Mouse (Mus musculus) forebrain, embryonic 14.5 days (tissue): Measurements from ENCODE around the gene Slc24a1. TPM values are rescaled to one million over a fixed set of nuclear protein-coding genes. Genes with fewer than 3 reads are reported as not detected.
"Not testable (repeated sequence)": the region's sequence is repeated elsewhere in the genome, so short reads cannot be mapped to it uniquely, and the experiment has no call there.

Experiments
- ATAC-seq: fragments of 200-750 bp; cut with Nextera tagmentation; 2 replicates; pipeline ENCODE4 v1.8.0; 2017; ENCODE audit warnings: mild to moderate bottlenecking, moderate library complexity
- DNase-seq: peaks from one replicate; pipeline ENCODE4 v3.0.0-alpha.2; 2015; ENCODE audit warnings: low spot score
- H3K27ac ChIP-seq: fragments of 300-500 bp; sonication (generic); 2 replicates; pipeline ENCODE4 v1.5.1; 2014; ENCODE audit warnings: low read depth, mild to moderate bottlenecking, control low read depth, low read length, moderate library complexity
- H3K27me3 ChIP-seq: fragments of 300-500 bp; sonication (generic); replicated peaks from 2 replicates; pipeline ENCODE4 v1.6.1; 2014; ENCODE audit warnings: low read length, control low read depth, mixed read lengths; ENCODE audit not compliant: control insufficient read depth, insufficient read depth
- H3K36me3 ChIP-seq: fragments of 300-500 bp; sonication (generic); 2 replicates; pipeline ENCODE4 v1.6.1; 2014; ENCODE audit warnings: low read length, control low read depth; ENCODE audit not compliant: control insufficient read depth, insufficient read depth
- H3K4me1 ChIP-seq: fragments of 300-500 bp; sonication (generic); 2 replicates; pipeline ENCODE4 v1.6.1; 2014; ENCODE audit warnings: antibody characterized with exemption, low read length, control low read depth; ENCODE audit not compliant: control insufficient read depth, insufficient read depth
- H3K4me2 ChIP-seq: fragments of 300-500 bp; sonication (generic); 2 replicates; pipeline ENCODE4 v1.6.1; 2014; ENCODE audit warnings: mild to moderate bottlenecking, control low read depth, low read length
- H3K4me3 ChIP-seq: fragments of 300-500 bp; sonication (generic); 2 replicates; pipeline ENCODE4 v1.5.1; 2014; ENCODE audit warnings: low read depth, low read length, control low read depth
- H3K9ac ChIP-seq: fragments of 300-500 bp; sonication (generic); 2 replicates; pipeline ENCODE4 v1.6.1; 2014; ENCODE audit warnings: mild to moderate bottlenecking, low read length, control low read depth, moderate library complexity
- H3K9me3 ChIP-seq: fragments of 300-500 bp; sonication (generic); replicated peaks from 2 replicates; pipeline ENCODE4 v1.6.1; 2016; ENCODE audit warnings: low read length, control low read depth, mixed read lengths; ENCODE audit not compliant: control insufficient read depth
- WGBS: fragments of 180-500 bp; shearing (Covaris S2); extraction: QIAGEN DNeasy Blood & Tissue Kit; methylation state at CpG from one replicate; pipeline ENCODE4 v1.1.7; 2014; 5-methylcytosine and 5-hydroxymethylcytosine counted together
- polyA plus RNA-seq: library from polyadenylated mRNA; unstranded; fragments of >200 nt; fragmentation: Nextera tagmentation; extraction: Ambion mirVana; gene quantifications from 2 replicates; pipeline ENCODE4 v1.2.1, GENCODE M21; 2014

Gene Slc24a1
- 0.03 and 0.05 TPM in 2 replicates for polyA plus RNA-seq

DNA sequence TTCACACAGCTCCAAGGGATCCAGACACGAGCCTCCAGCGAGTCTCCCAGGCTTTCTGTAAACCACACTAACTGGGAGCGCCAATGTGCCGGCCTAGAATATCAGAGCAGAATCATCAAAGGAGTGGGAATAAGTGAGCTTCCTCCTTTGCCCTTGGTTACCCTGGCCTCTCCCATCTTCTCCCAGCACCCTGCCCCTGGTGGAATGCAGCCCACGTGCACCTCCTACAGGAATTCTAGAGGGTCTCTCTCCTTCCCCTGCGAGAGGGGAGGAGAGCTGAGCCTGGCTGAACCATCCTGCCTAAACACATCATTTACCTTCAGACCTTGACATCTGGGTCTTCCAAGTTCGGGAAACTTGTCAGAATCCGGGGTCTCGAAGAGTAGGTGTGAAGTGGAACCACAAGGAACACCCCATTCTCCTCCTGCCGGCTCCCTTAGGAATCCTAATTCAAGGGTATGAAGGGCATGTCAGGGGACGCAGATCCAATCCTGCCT lies at the start of gene Slc24a1:
TSS of gene Slc24a1 (minus strand) at position 447 of the 497 bp plus-strand sequence.
- no peak within 1 kb of the TSS for H3K4me3 ChIP-seq
- WGBS: 38% methylated on average over 11 of the region's 11 CpGs
- ATAC-seq: no peak

DNA sequence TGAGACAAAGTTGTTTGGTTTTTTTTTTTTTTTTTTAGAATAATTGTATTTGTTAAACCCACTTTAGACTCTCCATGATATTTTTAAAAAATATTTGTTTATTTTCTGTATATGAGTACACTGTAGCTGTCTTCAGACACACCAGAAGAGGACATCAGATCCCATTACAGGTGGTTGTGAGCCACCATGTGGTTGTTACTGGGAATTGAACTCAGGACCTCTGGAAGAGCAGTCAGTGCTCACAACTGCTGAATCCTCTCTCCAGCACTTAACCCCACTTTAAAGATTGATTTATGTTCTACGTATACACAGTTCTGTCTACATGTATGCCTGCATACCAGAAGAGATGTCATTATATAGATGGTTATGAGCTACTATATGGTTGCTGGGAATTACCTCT lies 44.1 kb upstream of the Slc24a1 start:
- not testable (repeated sequence) for H3K9me3 ChIP-seq, ATAC-seq, H3K27ac ChIP-seq, DNase-seq, H3K9ac ChIP-seq, H3K27me3 ChIP-seq, H3K4me2 ChIP-seq, H3K4me1 ChIP-seq, H3K4me3 ChIP-seq
- 88% methylated on average over 1 of the region's 1 CpGs for WGBS
- peaks cover 82% of the 10 kb centered on the region for H3K36me3 ChIP-seq

More for the DNA sequence above, at the start of gene Slc24a1:
- Histone ChIP-seq H3K9ac (no peak within 1 kb of the TSS), H3K36me3 (no peaks in the 10 kb centered on the region), H3K9me3 (no peaks in the 10 kb centered on the region), H3K27me3 (no peaks in the 10 kb centered on the region), H3K4me1 (no peaks in the 10 kb centered on the region), H3K27ac (no peak within 1 kb of the TSS), H3K4me2 (no peak within 1 kb of the TSS)
- no peak for DNase-seq

DNA sequence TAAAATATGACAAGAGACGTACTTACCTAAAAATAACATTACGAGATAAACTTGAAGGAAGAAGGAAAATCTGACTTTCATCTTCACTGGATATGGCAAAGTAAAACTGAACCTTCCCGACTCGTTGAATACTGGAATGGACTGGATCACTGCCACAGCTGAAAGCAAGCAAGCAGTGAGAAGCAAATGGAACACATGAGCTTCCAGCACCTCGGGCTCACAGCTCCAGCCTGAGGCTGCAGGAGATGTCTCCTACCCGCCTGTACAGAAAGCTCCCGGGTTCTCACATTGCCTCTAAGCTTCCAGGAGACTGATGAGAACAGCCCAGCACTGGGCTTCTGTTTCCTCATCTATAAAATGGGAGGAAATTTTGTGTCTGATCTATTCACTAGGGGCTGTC lies 38.9 kb upstream of the Slc24a1 start:
- Histone ChIP-seq H3K4me1 (no peaks in the 10 kb centered on the region), H3K36me3 (peaks cover 88% of the 10 kb centered on the region), H3K9me3 (no peaks in the 10 kb centered on the region), H3K9ac (no peak overlapping the region), H3K4me3 (no peak overlapping the region), H3K27me3 (no peaks in the 10 kb centered on the region), H3K27ac (no peak overlapping the region), H3K4me2 (no peak overlapping the region)
- DNase-seq (no peak), ATAC-seq (no peak)
- WGBS: 92% methylated on average over 7 of the region's 7 CpGs

DNA sequence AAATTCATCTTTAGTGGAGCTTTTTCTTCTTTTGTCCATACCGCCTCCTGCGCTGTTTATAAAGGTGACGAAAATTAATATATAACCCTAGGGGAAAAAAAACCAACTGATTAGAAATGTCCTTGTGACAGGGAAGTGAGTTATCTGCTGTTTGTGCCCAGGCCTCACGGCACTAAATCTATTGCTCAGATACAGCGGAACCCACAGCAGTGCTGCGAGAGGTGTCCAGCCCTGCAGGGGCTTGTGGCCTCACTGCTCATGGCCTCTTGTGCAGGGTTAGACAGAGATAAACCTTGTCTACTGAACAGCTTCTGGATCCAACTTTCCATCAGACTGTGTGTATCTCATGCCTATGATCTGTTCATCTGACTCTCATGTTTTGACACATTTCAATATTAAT lies 37.0 kb upstream of the Slc24a1 start:
- WGBS: 94% methylated on average over 6 of the region's 6 CpGs
- no peak for ATAC-seq
- Histone ChIP-seq H3K4me2 (no peak overlapping the region), H3K36me3 (peaks cover 92% of the 10 kb centered on the region), H3K9ac (no peak overlapping the region), H3K4me1 (no peaks in the 10 kb centered on the region), H3K9me3 (no peaks in the 10 kb centered on the region), H3K27ac (no peak overlapping the region), H3K27me3 (no peaks in the 10 kb centered on the region), H3K4me3 (no peak overlapping the region)
- no peak for DNase-seq

DNA sequence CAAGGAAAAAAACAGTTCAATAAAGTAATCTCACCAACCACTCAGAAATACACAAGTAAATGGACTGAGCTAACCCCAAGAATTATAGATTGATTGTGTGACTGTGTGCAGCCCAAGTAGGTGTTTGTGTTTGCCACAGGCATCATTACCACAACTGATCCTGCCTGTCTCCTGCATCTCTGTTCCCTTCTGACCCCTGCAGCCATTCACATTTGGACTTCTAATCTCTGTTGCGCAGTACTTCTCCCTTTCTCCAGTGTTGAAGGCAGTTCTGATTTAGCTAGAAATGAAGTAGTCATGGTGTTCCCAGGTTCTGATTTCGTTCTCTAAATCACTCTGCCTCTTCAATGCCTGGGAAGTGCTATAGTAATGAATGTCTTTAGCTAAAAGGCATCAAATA lies 36.2 kb upstream of the Slc24a1 start:
- no peak overlapping the region for H3K4me3 ChIP-seq
- H3K36me3 ChIP-seq: peaks cover 92% of the 10 kb centered on the region
- no peak overlapping the region for H3K9ac ChIP-seq
- no peaks in the 10 kb centered on the region for H3K4me1 ChIP-seq
- H3K27me3 ChIP-seq: no peaks in the 10 kb centered on the region
- H3K9me3 ChIP-seq: no peaks in the 10 kb centered on the region
- H3K4me2 ChIP-seq: no peak overlapping the region
- WGBS: 96% methylated on average over 2 of the region's 2 CpGs
- DNase-seq: no peak
- no peak for ATAC-seq
- H3K27ac ChIP-seq: no peak overlapping the region

DNA sequence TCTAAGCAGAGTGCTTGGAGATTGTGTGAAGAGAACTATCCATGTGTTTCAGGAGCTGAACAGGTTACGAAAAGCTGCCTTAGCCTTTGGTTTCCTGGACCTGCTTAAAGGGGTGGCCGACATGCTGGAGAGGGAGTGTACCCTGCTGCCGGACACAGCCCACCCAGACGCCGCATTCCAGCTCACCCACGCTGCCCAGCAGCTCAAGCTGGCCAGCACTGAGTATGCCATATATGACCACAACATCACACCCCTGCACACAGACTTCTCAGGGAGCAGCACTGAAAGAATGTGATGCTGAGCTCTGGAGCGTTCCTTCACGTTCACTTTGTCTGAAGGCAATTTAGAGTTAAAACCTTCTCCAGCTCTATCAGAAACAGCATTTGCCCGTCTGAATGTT lies 34.4 kb upstream of the Slc24a1 start:
- Histone ChIP-seq H3K27me3 (no peaks in the 10 kb centered on the region), H3K9me3 (no peaks in the 10 kb centered on the region), H3K27ac (no peak overlapping the region), H3K4me2 (no peak overlapping the region), H3K36me3 (peaks cover 97% of the 10 kb centered on the region), H3K4me3 (no peak overlapping the region), H3K4me1 (no peaks in the 10 kb centered on the region), H3K9ac (no peak overlapping the region)
- 93% methylated on average over 9 of the region's 9 CpGs for WGBS
- ATAC-seq (no peak), DNase-seq (no peak)

DNA sequence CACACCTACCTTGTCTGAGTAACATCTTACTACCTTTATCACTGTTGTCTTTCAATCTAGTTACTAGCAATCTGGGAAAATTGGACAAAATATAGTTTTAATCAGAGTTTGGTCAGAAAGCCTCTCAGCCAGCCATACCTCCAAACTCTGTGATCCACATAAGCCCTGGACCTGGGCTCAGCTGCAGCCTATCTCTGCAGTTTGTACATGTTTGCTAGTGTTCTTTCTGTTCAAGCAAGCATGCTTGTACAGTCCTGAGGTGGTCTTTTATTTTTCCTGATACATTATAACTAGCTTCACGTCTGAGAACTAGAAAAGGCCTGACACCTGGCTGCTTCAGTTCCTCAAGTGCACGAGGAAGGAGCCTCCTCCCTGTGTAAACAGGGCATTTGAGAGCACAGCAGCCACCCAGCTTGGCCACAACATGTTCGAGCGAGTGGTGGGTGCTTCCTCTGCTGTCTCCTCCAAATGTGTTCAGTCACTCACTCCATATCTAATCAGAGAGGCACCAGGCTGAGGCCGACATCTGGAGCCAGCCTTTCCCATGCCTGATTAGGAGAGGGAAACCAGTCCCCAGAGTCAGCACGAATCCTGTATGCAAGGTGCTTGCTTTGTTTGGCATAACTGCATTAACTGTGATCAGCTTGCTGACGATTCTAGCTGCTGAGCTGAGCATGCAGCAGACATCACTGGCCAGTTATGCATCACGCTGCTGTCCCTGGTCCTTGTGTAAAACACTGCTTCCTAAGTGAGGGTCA lies 33.8 kb upstream of the Slc24a1 start:
- Histone ChIP-seq H3K4me2 (no peak overlapping the region), H3K27me3 (no peaks in the 10 kb centered on the region), H3K9me3 (no peaks in the 10 kb centered on the region), H3K4me3 (no peak overlapping the region), H3K36me3 (peaks cover 97% of the 10 kb centered on the region), H3K4me1 (no peaks in the 10 kb centered on the region), H3K27ac (no peak overlapping the region), H3K9ac (no peak overlapping the region)
- WGBS: 82% methylated on average over 8 of the region's 8 CpGs
- DNase-seq (no peak), ATAC-seq (no peak)

DNA sequence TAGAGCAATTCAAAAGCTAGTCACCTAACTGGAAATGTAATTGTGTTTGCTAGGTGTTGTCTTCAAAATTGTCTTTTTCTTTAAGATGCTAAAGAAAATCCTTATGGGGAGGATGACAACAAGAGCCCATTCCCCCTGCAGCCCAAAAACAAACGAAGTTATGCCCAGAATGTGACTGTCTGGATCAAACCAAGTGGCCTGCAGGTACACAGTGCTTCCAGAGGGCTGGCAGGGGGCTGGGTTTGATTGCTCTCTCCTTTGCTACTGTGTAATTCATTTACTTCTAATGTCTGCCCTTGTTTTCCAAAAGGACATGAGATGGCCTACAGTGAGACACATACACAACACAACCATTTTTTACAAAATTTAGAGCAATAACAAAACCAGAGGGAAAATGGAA lies 30.5 kb upstream of the Slc24a1 start:
- H3K4me3 ChIP-seq: no peak overlapping the region
- H3K9ac ChIP-seq: no peak overlapping the region
- H3K36me3 ChIP-seq: peaks cover 98% of the 10 kb centered on the region
- no peaks in the 10 kb centered on the region for H3K27me3 ChIP-seq
- no peaks in the 10 kb centered on the region for H3K4me1 ChIP-seq
- 79% methylated on average over 1 of the region's 1 CpGs for whole genome bisulfite sequencing
- no peaks in the 10 kb centered on the region for H3K9me3 ChIP-seq
- H3K27ac ChIP-seq: no peak overlapping the region
- no peak for DNase-seq
- no peak overlapping the region for H3K4me2 ChIP-seq
- ATAC-seq: no peak

DNA sequence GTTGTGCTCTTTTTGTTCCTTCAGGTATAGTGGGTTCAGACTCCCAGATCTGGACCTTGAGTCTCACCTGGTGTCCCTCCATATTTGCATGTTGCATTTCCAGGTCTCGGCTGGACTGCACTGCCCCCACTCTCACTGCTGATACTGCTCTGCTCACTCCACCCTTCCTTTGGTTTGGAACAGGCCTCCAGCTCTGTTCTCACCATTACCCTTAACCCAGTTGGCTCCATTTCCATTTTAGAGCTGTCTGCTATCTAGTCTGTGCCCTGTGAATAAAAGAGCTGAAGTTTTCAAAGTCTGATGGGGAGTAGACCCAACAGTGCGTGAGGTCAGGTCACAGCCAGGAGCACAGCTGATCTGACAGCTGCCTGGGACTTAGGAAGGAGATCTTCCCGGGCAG lies 29.1 kb upstream of the Slc24a1 start:
- H3K27me3 ChIP-seq: no peaks in the 10 kb centered on the region
- H3K4me3 ChIP-seq: no peak overlapping the region
- H3K27ac ChIP-seq: no peak overlapping the region
- no peak overlapping the region for H3K4me2 ChIP-seq
- no peaks in the 10 kb centered on the region for H3K9me3 ChIP-seq
- no peaks in the 10 kb centered on the region for H3K4me1 ChIP-seq
- DNase-seq (no peak), ATAC-seq (no peak)
- 83% methylated on average over 3 of the region's 3 CpGs for WGBS
- peaks cover 98% of the 10 kb centered on the region for H3K36me3 ChIP-seq
- no peak overlapping the region for H3K9ac ChIP-seq
